10 mouse cellular contexts compared by ENCODE assay signal in genomic region chr5:140609511-140610272, GRCm38 (mm10). TPM values are rescaled to one million over a fixed set of nuclear protein-coding genes. Genes with fewer than 3 reads are reported as not detected.
DNase-seq lines count a peak whose midpoint lies in the region; ATAC-seq and TF ChIP-seq lines count a peak whose summit lies in the region.
"Had no signal": no experiment of that assay in that cellular context is flagged by ENCODE, and none has a peak within 500 bp of the region (broad histone marks: within the 10 kb centered on the region; RNA-seq: fewer than 3 reads in every experiment).

No protein-coding gene starts in this region.

- TF ChIP-seq EP300 in MEL (IDR thresholded peaks at IDR 0.05; ENCODE audit: low read depth in 1 of 2, low read length in 2 of 2), result no peak
- no peak for TF ChIP-seq EP300 in liver, postnatal 0 days (IDR thresholded peaks at IDR 0.05; ENCODE audit: low read depth)

- peaks cover 4 to 12% of the 10 kb centered on the region in 2 experiments for H3K4me1 ChIP-seq in MEL (ENCODE audit: control insufficient read depth in 1 of 2, insufficient read depth in 2 of 2, low read length in 2 of 2)
- peaks cover 93% of the 10 kb centered on the region for H3K4me1 ChIP-seq in forebrain, embryonic 13.5 days
- H3K4me1 ChIP-seq in intestine, embryonic 14.5 days (replicated peaks; ENCODE audit: control insufficient read depth, insufficient read depth, low read length), result peaks cover 50% of the 10 kb centered on the region
- peaks cover 50% of the 10 kb centered on the region for H3K4me1 ChIP-seq in liver, postnatal 0 days (ENCODE audit: insufficient read depth)
- peaks cover 90% of the 10 kb centered on the region for H3K4me1 ChIP-seq in neural tube, embryonic 13.5 days (replicated peaks)

- peaks cover 0 to 12% of the 10 kb centered on the region in 2 experiments; a peak in 2 of 4 replicates for H3K36me3 ChIP-seq in MEL (ENCODE audit: control insufficient read depth in 1 of 2, insufficient read depth in 2 of 2, low read length in 2 of 2)
- peaks cover 26% of the 10 kb centered on the region for H3K36me3 ChIP-seq in forebrain, embryonic 13.5 days (ENCODE audit: poor library complexity, severe bottlenecking)
- peaks cover 9% of the 10 kb centered on the region; the same call in 1 of the 2 replicates for H3K36me3 ChIP-seq in intestine, embryonic 14.5 days (ENCODE audit: control insufficient read depth, insufficient read depth, low read length)
- peaks cover 11% of the 10 kb centered on the region for H3K36me3 ChIP-seq in liver, postnatal 0 days (replicated peaks; ENCODE audit: insufficient read depth, low read length)
- peaks cover 23% of the 10 kb centered on the region for H3K36me3 ChIP-seq in neural tube, embryonic 13.5 days

- H3K4me2 ChIP-seq in forebrain, embryonic 13.5 days, result peak overlapping the region; percentile 86
- H3K4me2 ChIP-seq in intestine, embryonic 14.5 days (ENCODE audit: low read length), result peak overlapping the region; percentile 51
- peak overlapping the region; percentile 81 for H3K4me2 ChIP-seq in liver, postnatal 0 days (ENCODE audit: low read depth, low read length)
- peak overlapping the region; percentile 87 for H3K4me2 ChIP-seq in neural tube, embryonic 13.5 days

- peak overlapping the region; percentile 83 for H3K4me3 ChIP-seq in gastrocnemius, adult 2 months
- peak overlapping the region in 1 of 2 experiments; percentile 74; a peak in 1 of 4 replicates for H3K4me3 ChIP-seq in MEL (ENCODE audit: control insufficient read depth in 1 of 2, insufficient read depth in 1 of 2, low read depth in 2 of 2, low read length in 2 of 2)
- peak overlapping the region; percentile 69 for H3K4me3 ChIP-seq in forebrain, embryonic 13.5 days
- peak overlapping the region; percentile 50 for H3K4me3 ChIP-seq in intestine, embryonic 14.5 days (ENCODE audit: low read depth, low read length)
- peak overlapping the region; percentile 65 for H3K4me3 ChIP-seq in liver, postnatal 0 days (ENCODE audit: low read depth, low read length)
- peak overlapping the region; percentile 59 for H3K4me3 ChIP-seq in neural tube, embryonic 13.5 days

- no peaks in the 10 kb centered on the region for H3K9me3 ChIP-seq in MEL (replicated peaks; ENCODE audit: insufficient read depth, low read length)
- no peaks in the 10 kb centered on the region for H3K9me3 ChIP-seq in forebrain, embryonic 13.5 days (replicated peaks)
- H3K9me3 ChIP-seq in intestine, embryonic 14.5 days (ENCODE audit: control insufficient read depth, low read length), result no peaks in the 10 kb centered on the region
- no peaks in the 10 kb centered on the region for H3K9me3 ChIP-seq in liver, postnatal 0 days (ENCODE audit: low read length)
- H3K9me3 ChIP-seq in neural tube, embryonic 13.5 days, result no peaks in the 10 kb centered on the region

- DNase-seq in gastrocnemius, adult 2 months, result peak; percentile 52
- DNase-seq in gastrocnemius, adult 8-10 months (ENCODE audit: low spot score in 2 of 2), result no peak
- no peak for DNase-seq in MEL (ENCODE audit: low read depth, low spot score)
- no peak for DNase-seq in intestine, embryonic 14.5 days (ENCODE audit: low spot score)
- peak; percentile 56 for DNase-seq in liver, postnatal 0 days
- no peak for DNase-seq in urinary bladder, postnatal 4 days (ENCODE audit: low spot score in 2 of 2)

- H3K27ac ChIP-seq in gastrocnemius, adult 2 months, result peak overlapping the region; percentile 82
- H3K27ac ChIP-seq in MEL (ENCODE audit: control insufficient read depth, low read depth, low read length), result no peak overlapping the region
- peak overlapping the region; percentile 98 for H3K27ac ChIP-seq in forebrain, embryonic 13.5 days
- H3K27ac ChIP-seq in intestine, embryonic 14.5 days (ENCODE audit: low read depth), result peak overlapping the region; percentile 92; the same call in 1 of the 2 replicates
- peak overlapping the region; percentile 78 for H3K27ac ChIP-seq in liver, postnatal 0 days (ENCODE audit: low read depth)
- H3K27ac ChIP-seq in neural tube, embryonic 13.5 days (replicated peaks), result peak overlapping the region; percentile 95

- no peak for TF ChIP-seq CTCF in gastrocnemius, adult 2 months (IDR thresholded peaks at IDR 0.05)
- TF ChIP-seq CTCF in MEL (IDR thresholded peaks at IDR 0.05 in 2 of 3, conservative IDR thresholded peaks at IDR 0.05 in 1 of 3; ENCODE audit: control insufficient read depth in 1 of 3, insufficient read depth in 1 of 3, low read depth in 2 of 3, low read length in 3 of 3, poor library complexity in 1 of 3, severe bottlenecking in 1 of 3), result no peak
- 0 out of 2 replicates have a peak, but pooled peaks have one; percentile 3 for TF ChIP-seq CTCF in liver, postnatal 0 days (IDR thresholded peaks at IDR 0.05; ENCODE audit: low read depth)

- no peak for TF ChIP-seq POLR2A in MEL (IDR thresholded peaks at IDR 0.05; ENCODE audit: control insufficient read depth in 1 of 2, insufficient read depth in 1 of 2, low read depth in 1 of 2, low read length in 2 of 2, poor library complexity in 1 of 2)

- H3K79me2 ChIP-seq in MEL (ENCODE audit: control insufficient read depth, insufficient read depth, low read length, poor library complexity), result peaks cover 6% of the 10 kb centered on the region

- peak; percentile 8; the same call in 1 of the 2 replicates for ATAC-seq in forebrain, embryonic 13.5 days
- no peak for ATAC-seq in intestine, embryonic 14.5 days (replicated peaks; ENCODE audit: low FRiP score, low TSS enrichment, low read depth)
- no peak for ATAC-seq in liver, postnatal 0 days
- ATAC-seq in neural tube, embryonic 13.5 days (ENCODE audit: low read depth), result no peak

- whole genome bisulfite sequencing in forebrain, embryonic 13.5 days, result 0% methylated on average over 13 of the region's 13 CpGs
- 27% methylated on average over 13 of the region's 13 CpGs for WGBS in intestine, embryonic 14.5 days
- 15% methylated on average over 11 of the region's 13 CpGs for WGBS in liver, postnatal 0 days (ENCODE audit: insufficient replicate concordance)
- 6% methylated on average over 13 of the region's 13 CpGs for WGBS in neural tube, embryonic 13.5 days

- intact Hi-C loops in gastrocnemius, adult 2 months (cut with DNase I), result no loop called here

- no peak for TF ChIP-seq RAD21 in MEL (IDR thresholded peaks at IDR 0.05; ENCODE audit: low read depth, low read length)

- peak overlapping the region; percentile 70; the same call in 1 of the 2 replicates for H3K9ac ChIP-seq in MEL (ENCODE audit: control insufficient read depth, low read depth, low read length, poor library complexity, severe bottlenecking)
- peak overlapping the region; percentile 92 for H3K9ac ChIP-seq in forebrain, embryonic 13.5 days
- no peak overlapping the region for H3K9ac ChIP-seq in intestine, embryonic 14.5 days (ENCODE audit: low read length)
- H3K9ac ChIP-seq in liver, postnatal 0 days (replicated peaks), result peak overlapping the region; percentile 79
- H3K9ac ChIP-seq in neural tube, embryonic 13.5 days, result peak overlapping the region; percentile 75

- H3K27me3 ChIP-seq in MEL (ENCODE audit: control insufficient read depth in 1 of 2, insufficient read depth in 2 of 2, low read length in 2 of 2), result no peaks in the 10 kb centered on the region
- 0 out of 2 replicates have a peak, but pooled peaks cover 15% of the 10 kb centered on the region for H3K27me3 ChIP-seq in forebrain, embryonic 13.5 days
- H3K27me3 ChIP-seq in intestine, embryonic 14.5 days (replicated peaks; ENCODE audit: control insufficient read depth, insufficient read depth, low read length), result peaks cover 48% of the 10 kb centered on the region
- peaks cover 34% of the 10 kb centered on the region for H3K27me3 ChIP-seq in liver, postnatal 0 days (ENCODE audit: insufficient read depth, low read length)
- peaks cover 18% of the 10 kb centered on the region for H3K27me3 ChIP-seq in neural tube, embryonic 13.5 days
- H3K27me3 ChIP-seq: Patski had no signal

TF ChIP-seq in MEL, 35 proteins besides CTCF, POLR2A, EP300 and RAD21 (continues in another document):
- TF ChIP-seq ZMIZ1 (IDR thresholded peaks at IDR 0.05; ENCODE audit: low read depth, low read length) (no peak), SIN3A (IDR thresholded peaks at IDR 0.05; ENCODE audit: low read length) (no peak), TCF12 (IDR thresholded peaks at IDR 0.05; ENCODE audit: low read depth, low read length) (no peak)

RNA-seq across cellular contexts. Expression of gene Lfng, which starts 2.6 kb away (rescaled TPM):
- total RNA-seq in gastrocnemius, adult 2 months (2021), result 1 to 10 TPM; 3.2 to 6.1 TPM
- 1 to 10 TPM; 2.0 to 2.9 (median 2.4) TPM for total RNA-seq in gastrocnemius, adult 8-10 months (2022)
- total RNA-seq in MEL (2012; rRNA removed), result 8.6 and 14.1 TPM in 2 replicates
- polyA plus RNA-seq in MEL (2012; ENCODE audit: insufficient read depth in 1 of 2, insufficient read length in 2 of 2, low read depth in 1 of 2, low replicate concordance in 2 of 2, missing spikeins in 1 of 2), result 10 to 100 TPM in 1 of 2 experiments, not detected in 1; 11.2 TPM
- 28.8 and 31.8 TPM in 2 replicates for polyA plus RNA-seq in forebrain, embryonic 13.5 days (2015; fragmentation: Nextera tagmentation; extraction: Ambion mirVana)
- polyA plus RNA-seq in intestine, embryonic 14.5 days (2014; fragmentation: Nextera tagmentation; extraction: Ambion mirVana), result 12.6 and 15.4 TPM in 2 replicates
- 5.0 and 5.9 TPM in 2 replicates for polyA plus RNA-seq in liver, postnatal 0 days (2015; fragmentation: Nextera tagmentation; extraction: Ambion mirVana)
- polyA plus RNA-seq in neural tube, embryonic 13.5 days (2015; fragmentation: Nextera tagmentation; extraction: Ambion mirVana), result 17.6 and 20.6 TPM in 2 replicates

RNA-seq across cellular contexts. Expression of gene Ttyh3, which starts 39.1 kb away (rescaled TPM):
- total RNA-seq in gastrocnemius, adult 2 months (2021), result 1 to 10 TPM; 4.0 to 4.4 TPM
- total RNA-seq in gastrocnemius, adult 8-10 months (2022), result 1 to 10 TPM; 2.6 to 5.2 (median 3.4) TPM
- 4.6 and 5.9 TPM in 2 replicates for total RNA-seq in MEL (2012; rRNA removed)
- polyA plus RNA-seq in MEL (2012; ENCODE audit: insufficient read depth in 1 of 2, insufficient read length in 2 of 2, low read depth in 1 of 2, low replicate concordance in 2 of 2, missing spikeins in 1 of 2), result 10 to 100 TPM in 1 of 2 experiments, not detected in 1; 35.7 TPM
- polyA plus RNA-seq in forebrain, embryonic 13.5 days (2015; fragmentation: Nextera tagmentation; extraction: Ambion mirVana), result 59.3 and 63.4 TPM in 2 replicates
- 39.5 and 44.8 TPM in 2 replicates for polyA plus RNA-seq in intestine, embryonic 14.5 days (2014; fragmentation: Nextera tagmentation; extraction: Ambion mirVana)
- 5.2 and 6.5 TPM in 2 replicates for polyA plus RNA-seq in liver, postnatal 0 days (2015; fragmentation: Nextera tagmentation; extraction: Ambion mirVana)
- polyA plus RNA-seq in neural tube, embryonic 13.5 days (2015; fragmentation: Nextera tagmentation; extraction: Ambion mirVana), result 68.5 and 72.3 TPM in 2 replicates

RNA-seq across cellular contexts. Expression of gene Grifin, which starts 44.8 kb away (rescaled TPM):
- total RNA-seq in gastrocnemius, adult 2 months (2021), result not detected
- total RNA-seq in gastrocnemius, adult 8-10 months (2022), result not detected
- total RNA-seq in MEL (2012; rRNA removed), result not detected in 2 replicates
- under 1 TPM in 1 of 2 experiments, not detected in 1; 0.32 TPM for polyA plus RNA-seq in MEL (2012; ENCODE audit: insufficient read depth in 1 of 2, insufficient read length in 2 of 2, low read depth in 1 of 2, low replicate concordance in 2 of 2, missing spikeins in 1 of 2)
- 0.49 TPM in 1 of 2 replicates, not detected in the other for polyA plus RNA-seq in forebrain, embryonic 13.5 days (2015; fragmentation: Nextera tagmentation; extraction: Ambion mirVana)
- 0.54 TPM in 1 of 2 replicates, not detected in the other for polyA plus RNA-seq in intestine, embryonic 14.5 days (2014; fragmentation: Nextera tagmentation; extraction: Ambion mirVana)
- not detected in 2 replicates for polyA plus RNA-seq in liver, postnatal 0 days (2015; fragmentation: Nextera tagmentation; extraction: Ambion mirVana)
- not detected in 2 replicates for polyA plus RNA-seq in neural tube, embryonic 13.5 days (2015; fragmentation: Nextera tagmentation; extraction: Ambion mirVana)
- total RNA-seq: left cerebral cortex, postnatal 25 days had no signal

Comparison
In these comparisons a context has a peak if more than half of its experiments do, and no peak if none do; other contexts are left out.
1. DNase-seq: peak in gastrocnemius, adult 2 months (single experiment) and liver, postnatal 0 days (single experiment); none in gastrocnemius, adult 8-10 months (0 of 2), MEL (single experiment), intestine, embryonic 14.5 days (single experiment) and urinary bladder, postnatal 4 days (0 of 2).
2. Peak in every context shown above with its lines, with median percentiles within 50 percentile points of each other: H3K4me2 ChIP-seq.